Mouse (Mus musculus) layer of hippocampus, adult 8-10 months (tissue): ENCODE results near the gene Xrcc6. TPM values are rescaled to one million over a fixed set of nuclear protein-coding genes. Genes with fewer than 3 reads are reported as not detected.

Experiments used
- DNase-seq, 2 experiments: peaks; one replicate each; pipeline ENCODE4 v3.0.0; 2022; ENCODE audit warnings: low spot score in 2 of 2
- total RNA-seq, 4 experiments: library from RNA; stranded (reverse); gene quantifications; 2 replicates each; pipeline ENCODE4 v1.2.4; 2022

The Xrcc6 gene
- total RNA-seq, 4 experiments from 2014 or later: 27.4 to 35.4 (median 28.9) TPM

- DNase-seq: no peak
Observed at GRCm38 (mm10) chr15:82019288-82019687, 31.7 kb downstream of the Xrcc6 start.

- no peak for DNase-seq
Observed at GRCm38 (mm10) chr15:82022535-82023088, 35.0 kb downstream of the Xrcc6 start.

- DNase-seq: no peak
Observed at GRCm38 (mm10) chr15:82023965-82024635, 36.5 kb downstream of the Xrcc6 start.

- no peak for DNase-seq
Observed at GRCm38 (mm10) chr15:82027276-82027675, 39.6 kb downstream of the Xrcc6 start.

GRCm38 (mm10) chr15:82027726-82028125 is 40.1 kb downstream of the Xrcc6 start:
- no peak for DNase-seq

- DNase-seq: no peak
Observed at GRCm38 (mm10) chr15:82032386-82032785, 44.8 kb downstream of the Xrcc6 start.

- no peak for DNase-seq
Observed at GRCm38 (mm10) chr15:82033762-82034161, 46.1 kb downstream of the Xrcc6 start, which contains the start of gene Desi1. TSS of gene Desi1 (minus strand) at chr15:82033862.

- no peak for DNase-seq
Observed at GRCm38 (mm10) chr15:82035904-82036689, 48.5 kb downstream of the Xrcc6 start.

- DNase-seq: peak in 1 of 2 experiments; percentile 42
Observed at GRCm38 (mm10) chr15:82040650-82041049, 53.0 kb downstream of the Xrcc6 start.

GRCm38 (mm10) chr15:82044166-82044784 is 56.6 kb downstream of the Xrcc6 start:
- no peak for DNase-seq

GRCm38 (mm10) chr15:82046246-82046891 is 58.7 kb downstream of the Xrcc6 start:
- no peak for DNase-seq

GRCm38 (mm10) chr15:82047080-82047883 is 59.6 kb downstream of the Xrcc6 start, which contains the start of gene Snu13:
TSS of gene Snu13 (minus strand) at chr15:82047598.
- peak; percentile 89 to 92 for DNase-seq

- DNase-seq: no peak
Observed at GRCm38 (mm10) chr15:82052544-82052943, 64.9 kb downstream of the Xrcc6 start.

- DNase-seq: no peak
Observed at GRCm38 (mm10) chr15:82058719-82059201, 71.1 kb downstream of the Xrcc6 start, which contains the start of gene 4930407I10Rik. TSS of gene 4930407I10Rik (plus strand) at chr15:82059151.

GRCm38 (mm10) chr15:82063909-82064308 is 76.3 kb downstream of the Xrcc6 start:
- no peak for DNase-seq

GRCm38 (mm10) chr15:82065511-82065910 is 77.9 kb downstream of the Xrcc6 start:
- peak; percentile 54 to 75 for DNase-seq

- no peak for DNase-seq
Observed at GRCm38 (mm10) chr15:82069898-82070297, 82.3 kb downstream of the Xrcc6 start, which contains the start of gene Mei1. TSS of gene Mei1 (plus strand) at chr15:82069996.

GRCm38 (mm10) chr15:82071816-82072469 is 84.3 kb downstream of the Xrcc6 start:
- no peak for DNase-seq

- DNase-seq: no peak
Observed at GRCm38 (mm10) chr15:82073490-82073889, 85.9 kb downstream of the Xrcc6 start.
